Mouse (Mus musculus) bone marrow macrophage, adult 2 months (primary cell): ENCODE measurements around the gene Slc41a1. TPM values are rescaled to one million over a fixed set of nuclear protein-coding genes. Genes with fewer than 3 reads are reported as not detected.
A peak's percentile ranks its signal among the peaks of the same experiment; 100 is the strongest.

ENCODE experiments used
- H3K27ac ChIP-seq: 2 replicates; pipeline ENCODE4 v1.5.1; 2012; ENCODE audit warnings: low read depth, low read length; ENCODE audit not compliant: insufficient read depth
- H3K4me1 ChIP-seq: 2 replicates; pipeline ENCODE4 v1.6.1; 2012; ENCODE audit warnings: low read length; ENCODE audit not compliant: control insufficient read depth, insufficient read depth
- H3K4me3 ChIP-seq: 2 replicates; pipeline ENCODE4 v1.5.1; 2012; ENCODE audit warnings: mild to moderate bottlenecking, low read length, moderate library complexity; ENCODE audit not compliant: insufficient read depth
- CTCF ChIP-seq: IDR thresholded peaks from 2 replicates; pipeline ENCODE4 v1.5.1; 2012; ENCODE audit warnings: low read depth, mild to moderate bottlenecking, low read length, moderate library complexity
- POLR2A ChIP-seq: IDR thresholded peaks from 2 replicates; pipeline ENCODE4 v1.6.1; 2012; ENCODE audit warnings: mild to moderate bottlenecking, low read depth, low read length, borderline replicate concordance
- polyA plus RNA-seq: library from polyadenylated mRNA; stranded (reverse); fragments of >200 nt; gene quantifications from 2 replicates; pipeline ENCODE4 v1.2.4, GENCODE M21; 2012; ENCODE audit not compliant: missing spikeins, insufficient read depth, insufficient read length

The Slc41a1 gene
- polyA plus RNA-seq, 1 experiment = 9.3 TPM

GRCm38 (mm10) chr1:131823563-131823962 is 3.7 kb upstream of the Slc41a1 start:
- Histone ChIP-seq H3K4me3 (no peak overlapping the region), H3K4me1 (peaks cover 4% of the 10 kb centered on the region; the same call in 1 of the 2 replicates), H3K27ac (no peak overlapping the region)
- TF ChIP-seq POLR2A (no peak), CTCF (no peak)

GRCm38 (mm10) chr1:131824528-131825181 is 2.6 kb upstream of the Slc41a1 start:
- Histone ChIP-seq H3K4me3 (no peak overlapping the region), H3K4me1 (peaks cover 8% of the 10 kb centered on the region; the same call in 1 of the 2 replicates), H3K27ac (no peak overlapping the region)
- TF ChIP-seq CTCF = no peak
- TF ChIP-seq POLR2A = no peak

GRCm38 (mm10) chr1:131827787-131828258 is 530 bp downstream of the Slc41a1 start:
- Histone ChIP-seq H3K27ac (peak overlapping the region; percentile 12; the same call in 1 of the 2 replicates), H3K4me1 (peaks cover 8% of the 10 kb centered on the region; the same call in 1 of the 2 replicates), H3K4me3 (peak overlapping the region; percentile 85)
- TF ChIP-seq CTCF (no peak), POLR2A (no peak)

- Histone ChIP-seq H3K4me3 (peak overlapping the region; percentile 85), H3K27ac (no peak overlapping the region), H3K4me1 (peaks cover 8% of the 10 kb centered on the region; the same call in 1 of the 2 replicates)
- TF ChIP-seq CTCF (no peak), POLR2A (no peak)
These were observed 1.2 kb downstream of the Slc41a1 start for GRCm38 (mm10) chr1:131828297-131829126.

- Histone ChIP-seq H3K27ac (no peak overlapping the region), H3K4me3 (no peak overlapping the region), H3K4me1 (peaks cover 8% of the 10 kb centered on the region; the same call in 1 of the 2 replicates)
- TF ChIP-seq CTCF = no peak
These were observed 2.0 kb downstream of the Slc41a1 start for GRCm38 (mm10) chr1:131829279-131829678.

GRCm38 (mm10) chr1:131830561-131830960 is 3.3 kb downstream of the Slc41a1 start:
- no peak overlapping the region for H3K27ac ChIP-seq
- H3K4me3 ChIP-seq = no peak overlapping the region
- peaks cover 8% of the 10 kb centered on the region; the same call in 1 of the 2 replicates for H3K4me1 ChIP-seq
- no peak for TF ChIP-seq CTCF
- TF ChIP-seq POLR2A = no peak

GRCm38 (mm10) chr1:131830971-131831641 is 3.8 kb downstream of the Slc41a1 start:
- Histone ChIP-seq H3K4me3 (no peak overlapping the region), H3K4me1 (peaks cover 8% of the 10 kb centered on the region; the same call in 1 of the 2 replicates), H3K27ac (no peak overlapping the region)
- no peak for TF ChIP-seq POLR2A
- no peak for TF ChIP-seq CTCF

- TF ChIP-seq POLR2A (no peak), CTCF (no peak)
- Histone ChIP-seq H3K4me1 (no peaks in the 10 kb centered on the region), H3K4me3 (no peak overlapping the region), H3K27ac (no peak overlapping the region)
These were observed 9.7 kb downstream of the Slc41a1 start for GRCm38 (mm10) chr1:131837035-131837434.

- H3K4me1 ChIP-seq = no peaks in the 10 kb centered on the region
- H3K4me3 ChIP-seq = no peak overlapping the region
- TF ChIP-seq CTCF (no peak), POLR2A (no peak)
These were observed 11.2 kb downstream of the Slc41a1 start for GRCm38 (mm10) chr1:131838542-131838941.

GRCm38 (mm10) chr1:131839279-131839678 is 12.0 kb downstream of the Slc41a1 start:
- no peak overlapping the region for H3K4me3 ChIP-seq
- H3K4me1 ChIP-seq = no peaks in the 10 kb centered on the region
- TF ChIP-seq CTCF = no peak
- no peak for TF ChIP-seq POLR2A
- H3K27ac ChIP-seq = no peak overlapping the region

More at GRCm38 (mm10) chr1:131838542-131838941, 11.2 kb downstream of the Slc41a1 start:
- no peak overlapping the region for H3K27ac ChIP-seq
